30 mouse cellular contexts compared by ENCODE assay signal in genomic region chr13:67065386-67065785, GRCm38 (mm10). TPM values are rescaled to one million over a fixed set of nuclear protein-coding genes. Genes with fewer than 3 reads are reported as not detected.
DNase-seq lines count a peak whose midpoint lies in the region; ATAC-seq and TF ChIP-seq lines count a peak whose summit lies in the region.
"Had no signal": no experiment of that assay in that cellular context is flagged by ENCODE, and none has a peak within 500 bp of the region (broad histone marks: within the 10 kb centered on the region; RNA-seq: fewer than 3 reads in every experiment).

No protein-coding gene starts in this region.

- H3K9ac ChIP-seq in embryonic facial prominence, embryonic 14.5 days (ENCODE audit: low read depth, low read length): no peak overlapping the region
- no peak overlapping the region for H3K9ac ChIP-seq in heart, embryonic 12.5 days
- H3K9ac ChIP-seq: forebrain, embryonic 13.5 days; heart, embryonic 15.5 days; hindbrain, embryonic 13.5 days; intestine, embryonic 15.5 days had no signal

- H3K9me3 ChIP-seq in embryonic facial prominence, embryonic 14.5 days (ENCODE audit: control insufficient read depth, low read length): peaks cover 41% of the 10 kb centered on the region
- peaks cover 29% of the 10 kb centered on the region for H3K9me3 ChIP-seq in embryonic facial prominence, embryonic 10.5 days
- peaks cover 3% of the 10 kb centered on the region; the same call in 1 of the 2 replicates for H3K9me3 ChIP-seq in heart, embryonic 12.5 days (replicated peaks)
- H3K9me3 ChIP-seq: intestine, embryonic 15.5 days had no signal

- no peak for TF ChIP-seq POLR2A in testis, adult 2 months (IDR thresholded peaks at IDR 0.05; ENCODE audit: control insufficient read depth, low read depth, low read length)

- no peak for ATAC-seq in embryonic facial prominence, embryonic 14.5 days (ENCODE audit: low read depth)
- no peak for ATAC-seq in heart, embryonic 12.5 days (ENCODE audit: insufficient number of reproducible peaks, low FRiP score)
- ATAC-seq: forebrain, embryonic 13.5 days; forebrain, embryonic 16.5 days; hindbrain, embryonic 16.5 days; intestine, embryonic 15.5 days had no signal

- peak; percentile 38 for DNase-seq in embryonic facial prominence, embryonic 14.5 days (ENCODE audit: low spot score)
- DNase-seq in embryonic facial prominence, embryonic 10.5 days (ENCODE audit: low spot score): no peak
- DNase-seq in testis, postnatal 14 days (ENCODE audit: low spot score): no peak
- DNase-seq in gonadal fat pad, adult 2 months (ENCODE audit: low read depth): peak; percentile 94
- DNase-seq in frontal cortex, postnatal 10 days (ENCODE audit: low spot score in 2 of 2): no peak
- DNase-seq in cerebellum, postnatal 25 days: no peak
- DNase-seq: adrenal gland, adult 2 months; adrenal gland, postnatal 14 days; cerebellum, adult 11 months; cerebellum, adult 2 months; cerebellum, adult 9-11 months; cerebellum, postnatal 36 days; embryo, embryonic 11 days; gastrocnemius, adult 2 months; gastrocnemius, postnatal 25 days; heart, adult 11 months; heart, postnatal 10 days; heart, postnatal 36 days had no signal

- H3K4me1 ChIP-seq in embryonic facial prominence, embryonic 14.5 days (ENCODE audit: control insufficient read depth, insufficient read depth, low read length): no peaks in the 10 kb centered on the region
- peaks cover under 1% of the 10 kb centered on the region; the same call in 1 of the 2 replicates for H3K4me1 ChIP-seq in embryonic facial prominence, embryonic 10.5 days
- H3K4me1 ChIP-seq in testis, adult 2 months (ENCODE audit: control insufficient read depth, insufficient read depth, low read length): peaks cover 2% of the 10 kb centered on the region; the same call in 1 of the 2 replicates
- H3K4me1 ChIP-seq in heart, embryonic 12.5 days (replicated peaks): no peaks in the 10 kb centered on the region

- H3K4me2 ChIP-seq in embryonic facial prominence, embryonic 14.5 days (ENCODE audit: low read depth, low read length): no peak overlapping the region
- no peak overlapping the region for H3K4me2 ChIP-seq in heart, embryonic 12.5 days
- H3K4me2 ChIP-seq: forebrain, embryonic 13.5 days; heart, embryonic 11.5 days; heart, embryonic 15.5 days; hindbrain, embryonic 13.5 days; intestine, embryonic 15.5 days had no signal

- no peak for TF ChIP-seq CTCF in testis, adult 2 months (IDR thresholded peaks at IDR 0.05; ENCODE audit: control insufficient read depth, insufficient read depth, insufficient replicate concordance, low read depth, low read length)

- peaks cover 30% of the 10 kb centered on the region for H3K36me3 ChIP-seq in embryonic facial prominence, embryonic 14.5 days (ENCODE audit: control insufficient read depth, insufficient read depth, low read length)
- H3K36me3 ChIP-seq in embryonic facial prominence, embryonic 10.5 days (replicated peaks): peaks cover 38% of the 10 kb centered on the region
- no peaks in the 10 kb centered on the region for H3K36me3 ChIP-seq in testis, adult 2 months (ENCODE audit: control insufficient read depth, insufficient read depth, low read length)
- H3K36me3 ChIP-seq in heart, embryonic 12.5 days: peaks cover 16% of the 10 kb centered on the region

- H3K27ac ChIP-seq in embryonic facial prominence, embryonic 14.5 days (replicated peaks; ENCODE audit: low read depth, low read length): no peak overlapping the region
- H3K27ac ChIP-seq in embryonic facial prominence, embryonic 10.5 days (replicated peaks): no peak overlapping the region
- H3K27ac ChIP-seq in testis, adult 2 months (ENCODE audit: control insufficient read depth, insufficient read depth, low read depth, low read length): no peak overlapping the region
- no peak overlapping the region for H3K27ac ChIP-seq in heart, embryonic 12.5 days (ENCODE audit: poor library complexity, severe bottlenecking)
- H3K27ac ChIP-seq: forebrain, embryonic 10.5 days; forebrain, embryonic 13.5 days; gastrocnemius, adult 2 months; heart, embryonic 15.5 days; hindbrain, embryonic 10.5 days; hindbrain, embryonic 13.5 days; intestine, embryonic 15.5 days had no signal

- H3K27me3 ChIP-seq in embryonic facial prominence, embryonic 14.5 days (replicated peaks; ENCODE audit: control insufficient read depth, insufficient read depth, low read length): no peaks in the 10 kb centered on the region
- H3K27me3 ChIP-seq in embryonic facial prominence, embryonic 10.5 days (replicated peaks; ENCODE audit: low read depth, poor library complexity, severe bottlenecking): no peaks in the 10 kb centered on the region
- no peaks in the 10 kb centered on the region for H3K27me3 ChIP-seq in testis, adult 2 months (ENCODE audit: control insufficient read depth, insufficient read depth, low read length)
- no peaks in the 10 kb centered on the region for H3K27me3 ChIP-seq in heart, embryonic 12.5 days (replicated peaks)
- H3K27me3 ChIP-seq: forebrain, embryonic 13.5 days; heart, embryonic 15.5 days; hindbrain, embryonic 13.5 days; intestine, embryonic 15.5 days had no signal

- H3K4me3 ChIP-seq in embryonic facial prominence, embryonic 14.5 days (ENCODE audit: low read depth, low read length): no peak overlapping the region
- H3K4me3 ChIP-seq in embryonic facial prominence, embryonic 10.5 days: no peak overlapping the region
- peak overlapping the region; percentile 79 for H3K4me3 ChIP-seq in testis, adult 2 months (ENCODE audit: control insufficient read depth, low read depth, low read length)
- no peak overlapping the region for H3K4me3 ChIP-seq in heart, embryonic 12.5 days
- H3K4me3 ChIP-seq: erythroblast, embryonic 14.5 days; forebrain, embryonic 10.5 days; forebrain, embryonic 13.5 days; gastrocnemius, adult 2 months; heart, embryonic 15.5 days; hindbrain, embryonic 10.5 days; hindbrain, embryonic 13.5 days; intestine, embryonic 15.5 days had no signal

- 83% methylated on average over 8 of the region's 8 CpGs for WGBS in embryonic facial prominence, embryonic 14.5 days
- 88% methylated on average over 8 of the region's 8 CpGs for WGBS in embryonic facial prominence, embryonic 10.5 days
- WGBS in heart, embryonic 12.5 days: 85% methylated on average over 8 of the region's 8 CpGs

RNA-seq across cellular contexts. Expression of gene Zfp712, which starts 4.4 kb away (rescaled TPM):
- 4.0 and 4.3 TPM in 2 replicates for polyA plus RNA-seq in embryonic facial prominence, embryonic 14.5 days (2014; fragmentation: Nextera tagmentation; extraction: Ambion mirVana)
- 3.4 and 3.6 TPM in 2 replicates for polyA plus RNA-seq in embryonic facial prominence, embryonic 10.5 days (2016; fragmentation: Nextera tagmentation; extraction: Ambion mirVana)
- 0.65 and 1.2 TPM in 2 replicates for polyA plus RNA-seq in testis, adult 2 months (2012; rRNA removed)
- 0.19 and 0.27 TPM in 2 replicates for polyA plus RNA-seq in gonadal fat pad, adult 2 months (2012; rRNA removed)
- polyA plus RNA-seq in heart, embryonic 12.5 days (2016; fragmentation: Nextera tagmentation; extraction: Ambion mirVana): 2.7 and 2.8 TPM in 2 replicates
- polyA plus RNA-seq: erythroblast, embryonic 14.5 days had no signal

RNA-seq across cellular contexts. Expression of gene Zfp708, which starts 32.4 kb away (rescaled TPM):
- 4.1 and 5.7 TPM in 2 replicates for polyA plus RNA-seq in embryonic facial prominence, embryonic 14.5 days (2014; fragmentation: Nextera tagmentation; extraction: Ambion mirVana)
- 6.0 and 6.3 TPM in 2 replicates for polyA plus RNA-seq in embryonic facial prominence, embryonic 10.5 days (2016; fragmentation: Nextera tagmentation; extraction: Ambion mirVana)
- polyA plus RNA-seq in testis, adult 2 months (2012; rRNA removed): 0.05 and 0.16 TPM in 2 replicates
- 0.06 and 0.12 TPM in 2 replicates for polyA plus RNA-seq in gonadal fat pad, adult 2 months (2012; rRNA removed)
- polyA plus RNA-seq in heart, embryonic 12.5 days (2016; fragmentation: Nextera tagmentation; extraction: Ambion mirVana): 3.0 and 3.9 TPM in 2 replicates
- polyA plus RNA-seq: adrenal gland, adult 2 months; erythroblast, embryonic 14.5 days had no signal

RNA-seq across cellular contexts. Expression of gene Gm28557, which starts 43.0 kb away (rescaled TPM):
- 2.3 and 3.7 TPM in 2 replicates for polyA plus RNA-seq in embryonic facial prominence, embryonic 14.5 days (2014; fragmentation: Nextera tagmentation; extraction: Ambion mirVana)
- polyA plus RNA-seq in embryonic facial prominence, embryonic 10.5 days (2016; fragmentation: Nextera tagmentation; extraction: Ambion mirVana): 2.7 and 3.2 TPM in 2 replicates
- polyA plus RNA-seq in testis, adult 2 months (2012; rRNA removed): 0.71 and 0.72 TPM in 2 replicates
- polyA plus RNA-seq in gonadal fat pad, adult 2 months (2012; rRNA removed): 2.9 and 3.9 TPM in 2 replicates
- polyA plus RNA-seq in heart, embryonic 12.5 days (2016; fragmentation: Nextera tagmentation; extraction: Ambion mirVana): 2.1 TPM in 2 replicates

RNA-seq across cellular contexts. Expression of gene Rslcan18, which starts 50.7 kb away (rescaled TPM):
- polyA plus RNA-seq in embryonic facial prominence, embryonic 14.5 days (2014; fragmentation: Nextera tagmentation; extraction: Ambion mirVana): 0.24 and 0.31 TPM in 2 replicates
- 0.23 and 0.29 TPM in 2 replicates for polyA plus RNA-seq in embryonic facial prominence, embryonic 10.5 days (2016; fragmentation: Nextera tagmentation; extraction: Ambion mirVana)
- polyA plus RNA-seq in testis, adult 2 months (2012; rRNA removed): 0.06 and 0.11 TPM in 2 replicates
- polyA plus RNA-seq in gonadal fat pad, adult 2 months (2012; rRNA removed): 0.25 and 0.26 TPM in 2 replicates
- 0.31 and 0.56 TPM in 2 replicates for polyA plus RNA-seq in heart, embryonic 12.5 days (2016; fragmentation: Nextera tagmentation; extraction: Ambion mirVana)
- polyA plus RNA-seq: erythroblast, embryonic 14.5 days; hindbrain, embryonic 10.5 days had no signal

RNA-seq across cellular contexts. Expression of gene Zfp759, which starts 56.1 kb away (rescaled TPM):
- 2.7 TPM in 2 replicates for polyA plus RNA-seq in embryonic facial prominence, embryonic 14.5 days (2014; fragmentation: Nextera tagmentation; extraction: Ambion mirVana)
- 1.7 and 2.6 TPM in 2 replicates for polyA plus RNA-seq in embryonic facial prominence, embryonic 10.5 days (2016; fragmentation: Nextera tagmentation; extraction: Ambion mirVana)
- polyA plus RNA-seq in testis, adult 2 months (2012; rRNA removed): 3.3 and 3.9 TPM in 2 replicates
- 0.69 and 0.76 TPM in 2 replicates for polyA plus RNA-seq in gonadal fat pad, adult 2 months (2012; rRNA removed)
- 1.1 and 1.2 TPM in 2 replicates for polyA plus RNA-seq in heart, embryonic 12.5 days (2016; fragmentation: Nextera tagmentation; extraction: Ambion mirVana)
- polyA plus RNA-seq: adrenal gland, adult 2 months; erythroblast, embryonic 14.5 days had no signal

Comparison
In these comparisons a context has a peak if more than half of its experiments do, and no peak if none do; other contexts are left out.
1. DNase-seq: peak in embryonic facial prominence, embryonic 14.5 days (single experiment) and gonadal fat pad, adult 2 months (single experiment); none in embryonic facial prominence, embryonic 10.5 days (single experiment), testis, postnatal 14 days (single experiment), frontal cortex, postnatal 10 days (0 of 2) and cerebellum, postnatal 25 days (0 of 2).